In genomic region chr3:122693039-122693438, GRCm38 (mm10) we compare ENCODE assay signal across 25 mouse cellular contexts.
"Had no signal": no experiment of that assay in that cellular context is flagged by ENCODE, and none has a peak within 500 bp of the region (broad histone marks: within the 10 kb centered on the region; RNA-seq: fewer than 3 reads in every experiment).

No protein-coding gene starts in this region.

- H3K9me3 ChIP-seq: heart, embryonic 10.5 days; heart, embryonic 12.5 days; hindbrain, embryonic 10.5 days; hindbrain, embryonic 12.5 days; intestine, embryonic 15.5 days; limb, embryonic 10.5 days; limb, embryonic 12.5 days; liver, embryonic 13.5 days had no signal

- DNase-seq: gastrocnemius, postnatal 10 days; gastrocnemius, postnatal 25 days; heart, adult 18-20 months; heart, postnatal 10 days; heart, postnatal 4 days; kidney, adult 18-20 months; kidney, adult 8-10 months; kidney, postnatal 10 days; kidney, postnatal 25 days; kidney, postnatal 4 days; layer of hippocampus, adult 9-11 months; layer of hippocampus, postnatal 36 days; liver; liver, embryonic 13.5 days had no signal

- H3K27ac ChIP-seq: heart, embryonic 10.5 days; hindbrain, embryonic 10.5 days; hindbrain, embryonic 12.5 days; hindbrain, embryonic 14.5 days; intestine, embryonic 15.5 days; limb, embryonic 10.5 days; limb, embryonic 12.5 days; liver, embryonic 13.5 days had no signal

- H3K27me3 ChIP-seq: heart, embryonic 12.5 days; hindbrain, embryonic 12.5 days; intestine, embryonic 15.5 days; limb, embryonic 12.5 days; liver, embryonic 13.5 days had no signal

- H3K9ac ChIP-seq: heart, embryonic 12.5 days; hindbrain, embryonic 12.5 days; hindbrain, embryonic 14.5 days; intestine, embryonic 15.5 days; limb, embryonic 12.5 days; liver, embryonic 13.5 days had no signal

- H3K4me1 ChIP-seq: hindbrain, embryonic 10.5 days; hindbrain, embryonic 12.5 days; limb, embryonic 10.5 days; limb, embryonic 12.5 days; liver, embryonic 13.5 days had no signal

- H3K36me3 ChIP-seq: heart, embryonic 10.5 days; heart, embryonic 12.5 days; hindbrain, embryonic 10.5 days; hindbrain, embryonic 12.5 days; intestine, embryonic 15.5 days; limb, embryonic 10.5 days; limb, embryonic 12.5 days; liver, embryonic 13.5 days had no signal

- ATAC-seq: hindbrain, embryonic 16.5 days; inflammation-experienced regulatory T-cells, adult 6 months; intestine, embryonic 15.5 days; intestine, postnatal 0 days had no signal

- H3K4me3 ChIP-seq: heart, embryonic 10.5 days; heart, embryonic 12.5 days; hindbrain, embryonic 10.5 days; hindbrain, embryonic 12.5 days; intestine, embryonic 15.5 days; limb, embryonic 10.5 days; limb, embryonic 12.5 days; liver, embryonic 13.5 days had no signal
